Mouse (Mus musculus) megakaryocyte progenitor cell, adult 5-6 weeks (primary cell): ENCODE data around the gene Tm7sf2. TPM values are rescaled to one million over a fixed set of nuclear protein-coding genes. Genes with fewer than 3 reads are reported as not detected.
A peak's percentile ranks its signal among the peaks of the same experiment; 100 is the strongest.

Experiments
- ATAC-seq: replicated peaks from 2 replicates; pipeline ENCODE4 v1.8.0; 2016; ENCODE audit warnings: mild to moderate bottlenecking, moderate TSS enrichment, inconsistent platforms; ENCODE audit not compliant: poor library complexity
- total RNA-seq, 2 experiments: library from RNA; stranded (forward) in 1 of 2; stranded (reverse) in 1 of 2; fragments of 157-497, 149-512 nt in 1 of 2; fragments of 200-1000 nt in 1 of 2; gene quantifications; 2 replicates each; pipeline versions ENCODE4 v1.2.3 to v1.2.4; 2015 to 2017

Tm7sf2 gene
- total RNA-seq (2015) (8.4 and 10.6 TPM in 2 replicates), total RNA-seq (2017) (1.6 and 1.8 TPM in 2 replicates)

GRCm38 (mm10) chr19:6067724-6068415 is at the start of gene Tm7sf2:
TSS of gene Tm7sf2 (minus strand) at chr19:6068373.
- peak; percentile 87 for ATAC-seq

DNA sequence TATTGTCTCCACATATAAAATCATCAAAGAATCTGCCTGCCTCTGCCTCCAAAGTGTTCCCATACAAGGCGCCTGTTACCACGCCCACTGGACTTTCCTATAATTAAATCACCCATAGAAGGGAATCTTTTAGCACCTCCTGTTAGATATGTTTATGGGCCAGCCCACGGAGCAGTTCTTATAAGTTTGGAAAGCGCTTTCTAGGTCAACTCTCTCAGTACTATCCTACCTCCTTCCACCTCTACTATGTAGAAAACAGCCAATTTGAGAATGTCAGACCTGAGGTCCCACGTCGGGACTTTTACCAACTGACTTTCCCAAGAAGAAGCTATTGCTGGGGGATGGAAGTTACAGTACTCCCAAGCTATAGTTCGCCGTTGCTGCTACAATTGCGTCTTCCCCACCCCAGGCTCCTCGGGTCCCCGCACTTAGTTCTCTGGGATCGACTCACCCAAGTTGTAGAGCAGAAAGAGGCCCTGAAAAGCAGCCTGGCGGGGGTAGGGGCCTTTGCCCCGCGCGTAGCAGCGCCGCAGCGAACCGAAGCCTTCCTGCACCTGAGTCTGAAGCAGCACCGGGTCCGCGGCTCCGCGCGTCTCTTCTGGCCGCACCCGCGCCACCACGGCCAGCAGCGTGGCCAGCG is 49.3 kb upstream of the Tm7sf2 start:
- ATAC-seq = no peak

GRCm38 (mm10) chr19:6116113-6116850 is 48.1 kb upstream of the Tm7sf2 start:
- ATAC-seq = no peak

GRCm38 (mm10) chr19:6113116-6113515 is 44.9 kb upstream of the Tm7sf2 start:
- no peak for ATAC-seq

GRCm38 (mm10) chr19:6105586-6105985 is 37.4 kb upstream of the Tm7sf2 start, which contains the start of gene Naaladl1:
TSS of gene Naaladl1 (plus strand) at chr19:6105782.
- ATAC-seq = no peak

GRCm38 (mm10) chr19:6104476-6104875 is 36.3 kb upstream of the Tm7sf2 start:
- ATAC-seq = peak; percentile 26; the same call in 1 of the 2 replicates

DNA sequence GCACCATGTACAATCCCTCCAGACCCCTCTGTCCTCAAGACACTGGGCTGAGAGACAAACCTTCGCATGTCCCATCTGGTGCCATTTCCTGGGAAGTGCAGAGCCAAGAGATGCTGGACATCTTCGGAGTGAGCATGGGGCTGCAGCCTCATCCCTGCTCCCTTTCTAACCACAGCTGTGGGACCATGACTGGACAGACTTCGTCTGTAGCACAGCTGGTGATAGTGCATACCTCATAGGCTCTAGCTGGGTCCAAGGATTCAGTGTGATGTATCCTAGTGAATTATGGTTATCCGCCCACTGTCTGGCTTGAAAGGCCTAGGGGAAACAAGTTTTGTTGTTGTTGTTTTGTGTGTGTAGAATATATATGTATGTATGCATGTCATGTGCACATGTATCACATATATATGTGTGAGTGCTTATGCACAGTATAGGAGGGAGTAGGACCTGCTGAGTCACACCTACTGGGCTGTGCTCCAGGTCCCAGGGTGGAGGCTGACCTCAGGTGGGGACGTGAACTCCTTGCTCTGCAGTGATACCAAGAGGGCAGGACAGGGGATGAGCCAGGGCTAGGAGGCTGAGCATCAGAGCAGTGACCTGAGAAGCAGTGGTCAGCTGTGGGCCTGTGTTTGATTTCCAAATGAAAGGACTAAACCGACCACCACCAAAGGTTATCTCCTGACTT is 34.1 kb upstream of the Tm7sf2 start:
- peak; percentile 72 for ATAC-seq

- no peak for ATAC-seq
Observed at GRCm38 (mm10) chr19:6101186-6101585, 33.0 kb upstream of the Tm7sf2 start.

DNA sequence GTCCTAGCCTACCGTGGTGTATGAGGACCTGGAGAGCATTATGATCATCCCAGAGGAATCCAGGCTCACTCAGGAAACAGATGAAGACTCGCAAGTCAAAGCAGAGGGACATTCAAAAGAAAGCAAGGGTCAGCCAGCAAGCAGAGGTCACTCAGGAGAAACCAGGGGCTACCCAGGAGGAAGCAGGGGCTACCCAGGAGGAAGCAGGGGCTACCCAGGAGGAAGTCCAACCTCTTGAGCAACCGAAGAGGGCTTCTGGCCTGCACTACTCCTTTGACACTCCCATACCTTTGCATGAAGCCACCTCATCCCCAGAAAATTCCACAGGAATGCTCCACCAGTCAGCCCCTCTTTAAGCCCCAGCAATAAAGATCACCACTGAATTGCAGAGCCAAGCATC is 29.7 kb upstream of the Tm7sf2 start:
- 0 out of 2 replicates have a peak, but pooled peaks have one; percentile 14 for ATAC-seq

- ATAC-seq = no peak
Observed at GRCm38 (mm10) chr19:6094119-6094518, 25.9 kb upstream of the Tm7sf2 start, which contains the start of gene AC131692.1. TSS of gene AC131692.1 (plus strand) at chr19:6094419.

- no peak for ATAC-seq
Observed at GRCm38 (mm10) chr19:6088841-6089240, 20.7 kb upstream of the Tm7sf2 start.

DNA sequence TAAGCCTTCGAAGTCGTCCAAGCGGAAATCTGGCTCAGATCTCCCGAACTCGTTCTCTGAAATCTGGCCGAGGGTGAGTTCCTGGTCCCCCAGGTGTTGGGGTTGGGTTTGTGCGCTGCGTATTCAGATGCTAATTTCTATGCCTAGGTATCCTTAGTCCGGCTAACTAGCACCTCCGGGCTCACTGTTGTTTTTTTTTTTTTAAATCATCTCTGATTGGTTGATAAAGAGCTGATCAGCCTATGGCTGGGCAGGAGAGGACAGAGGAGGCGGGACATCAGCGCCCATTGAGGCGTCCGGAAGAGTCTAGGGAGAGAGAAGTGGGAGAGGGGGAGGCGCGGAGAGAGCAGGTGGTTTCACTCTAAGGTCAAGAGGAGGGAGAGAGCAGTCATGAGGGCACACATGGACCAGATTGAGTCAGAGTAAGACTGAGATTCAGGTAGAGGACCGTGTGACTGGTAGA is 17.3 kb upstream of the Tm7sf2 start:
- peak; percentile 82 for ATAC-seq

DNA sequence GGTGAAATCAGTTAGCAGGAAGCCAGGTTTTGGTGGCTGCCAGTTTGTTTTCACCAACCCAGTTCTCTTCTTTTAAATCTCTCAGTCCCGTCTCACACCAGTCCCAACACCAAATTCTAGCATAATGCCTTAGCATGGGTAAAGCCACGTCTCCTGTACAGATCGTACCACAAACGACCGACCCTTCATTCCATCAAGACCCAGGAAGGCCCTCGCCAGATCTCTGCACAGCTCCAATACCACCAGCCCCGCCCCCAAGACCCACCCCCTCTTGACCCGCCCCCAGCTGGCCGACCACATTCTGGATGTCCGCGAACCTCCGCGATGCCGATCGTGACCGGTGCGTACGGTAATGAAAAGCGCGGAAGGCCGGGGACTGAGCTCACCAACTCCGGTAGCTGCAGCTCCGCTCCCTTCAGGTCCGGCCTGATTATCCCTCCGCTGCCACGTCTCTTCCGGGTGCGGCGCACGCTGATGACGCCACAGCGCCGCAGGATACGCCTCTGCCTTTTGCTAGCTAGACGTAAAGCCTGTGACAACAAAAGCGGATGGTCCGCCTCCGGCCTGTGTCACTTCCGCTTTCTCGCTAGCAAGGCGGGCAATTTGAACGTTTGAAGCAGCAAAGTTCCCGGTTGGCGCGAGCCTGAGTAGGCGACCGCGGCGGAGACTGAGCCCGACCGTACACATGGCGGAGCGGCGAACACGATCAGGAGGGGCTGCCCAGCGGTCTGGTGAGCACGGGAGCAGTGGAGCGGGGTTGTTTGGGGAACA is 16.5 kb upstream of the Tm7sf2 start, which contains the start of the genes Zfpl1 and Cdca5:
TSS of gene Zfpl1 (minus strand) at position 479 of the 771 bp plus-strand sequence.
TSS of gene Cdca5 (plus strand) at position 506 of the 771 bp plus-strand sequence.
- peak; percentile 95 for ATAC-seq

- no peak for ATAC-seq
Observed at GRCm38 (mm10) chr19:6082156-6082555, 14.0 kb upstream of the Tm7sf2 start, which contains the start of gene Gm28374. TSS of gene Gm28374 (minus strand) at chr19:6082256.

DNA sequence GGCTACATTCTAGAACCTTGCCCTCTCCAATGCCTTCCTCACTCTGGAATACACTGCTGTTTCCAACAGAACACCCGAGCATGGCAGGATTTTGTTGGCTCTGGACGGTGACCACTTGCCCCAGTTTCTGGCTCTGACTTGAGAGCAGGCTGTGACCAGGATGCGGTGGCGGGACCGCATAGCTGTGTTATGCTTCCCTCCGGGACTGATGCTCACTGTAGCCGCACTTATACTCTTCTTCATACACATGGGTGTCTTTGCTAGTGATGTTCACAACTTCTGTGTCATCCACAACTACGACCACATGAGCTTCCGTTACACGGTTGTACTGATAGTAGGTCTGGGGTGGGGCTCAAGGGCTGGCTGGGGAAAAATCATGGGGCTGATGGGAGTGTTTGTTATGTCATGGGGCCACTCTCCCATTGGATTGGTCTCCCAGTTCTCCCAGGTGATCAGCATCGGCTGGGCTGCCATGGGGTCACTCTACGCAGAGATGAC is 11.9 kb upstream of the Tm7sf2 start, which contains the start of gene Tmem262:
TSS of gene Tmem262 (plus strand) at position 51 of the 498 bp plus-strand sequence.
- no peak for ATAC-seq

GRCm38 (mm10) chr19:6076564-6077393 is 8.6 kb upstream of the Tm7sf2 start, which contains the start of gene Vps51:
TSS of gene Vps51 (minus strand) at chr19:6077231.
- peak; percentile 99 for ATAC-seq

GRCm38 (mm10) chr19:6073889-6074288 is 5.7 kb upstream of the Tm7sf2 start:
- ATAC-seq = no peak

DNA sequence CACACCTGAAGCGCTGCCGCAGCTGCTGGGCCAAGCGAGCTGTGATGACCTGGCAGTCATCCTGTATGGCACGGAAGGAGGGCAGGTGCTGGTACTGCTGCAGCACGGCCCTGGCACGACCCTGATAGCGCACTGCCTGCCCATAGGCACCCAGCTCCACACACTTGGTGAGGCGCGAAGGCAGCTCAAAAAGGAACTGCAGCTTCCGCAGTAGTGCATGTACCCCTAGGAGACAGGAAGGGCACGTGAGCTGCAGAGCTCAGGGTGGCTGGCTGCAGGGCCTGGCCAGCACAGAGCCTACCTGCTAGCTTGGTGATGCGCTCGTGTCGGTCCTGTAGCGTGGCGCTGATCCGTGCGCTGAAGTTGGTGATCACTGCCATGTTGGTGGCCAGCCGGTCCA is 3.1 kb upstream of the Tm7sf2 start:
- ATAC-seq = no peak
